Mouse (Mus musculus) liver, adult 2 months (tissue): Measurements from ENCODE around the gene Actr1b.

Experiments
- CTCF ChIP-seq: fragments of 200-500 bp; IDR thresholded peaks from 2 replicates; pipeline ENCODE4 v1.5.1; 2011; ENCODE audit warnings: low read depth, low read length, control low read depth
- POLR2A ChIP-seq: fragments of 200-500 bp; IDR thresholded peaks from 2 replicates; pipeline ENCODE4 v1.6.1; 2011; ENCODE audit warnings: low read length, control low read depth; ENCODE audit not compliant: insufficient read depth; ENCODE audit errors: extremely low read depth

DNA sequence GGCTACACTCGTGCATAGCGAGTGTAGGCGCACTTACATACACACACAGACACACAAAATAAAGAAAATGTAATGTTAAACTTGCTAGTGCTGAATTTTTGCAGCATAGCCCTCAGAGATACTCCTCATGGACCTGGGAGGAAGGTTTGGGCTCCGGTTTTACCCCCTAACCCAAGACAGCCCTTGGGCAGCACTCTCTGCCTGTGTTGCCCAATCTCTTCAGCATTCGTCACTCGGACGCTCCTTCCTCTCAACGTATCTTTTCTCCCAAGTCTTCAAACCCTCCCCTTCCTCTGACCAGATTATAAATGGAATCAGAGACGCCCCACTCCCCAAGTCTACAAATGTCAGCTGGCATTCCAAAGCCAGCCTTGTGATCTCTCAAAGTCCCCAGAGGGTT, 28.8 kb upstream of the Actr1b start:
- TF ChIP-seq CTCF (no peak), POLR2A (no peak)
